Mouse (Mus musculus) MEL (cell line): ENCODE measurements around the gene Rnase4. TPM values are rescaled to one million over a fixed set of nuclear protein-coding genes. Genes with fewer than 3 reads are reported as not detected.

ENCODE experiments used
- DNase-seq: peaks from one replicate; pipeline ENCODE4 v3.0.0; 2011; ENCODE audit warnings: low read depth, low spot score
- H3K27ac ChIP-seq: 2 replicates; pipeline ENCODE4 v1.5.1; 2012; ENCODE audit warnings: low read depth, mild to moderate bottlenecking, control low read depth, low read length, moderate library complexity; ENCODE audit not compliant: control insufficient read depth
- H3K27me3 ChIP-seq, 2 experiments: fragments of 150-350 bp in 1 of 2; sonication (generic) in 1 of 2; 2 replicates each; pipeline ENCODE4 v1.6.1; 2012; ENCODE audit warnings: low read length in 2 of 2, mild to moderate bottlenecking in 2 of 2, improper control_type of control experiment in 1 of 2, moderate library complexity in 1 of 2; ENCODE audit not compliant: insufficient read depth in 2 of 2, control insufficient read depth in 1 of 2
- H3K36me3 ChIP-seq, 2 experiments: 2 replicates each; pipeline ENCODE4 v1.6.1; 2012 to 2014; ENCODE audit warnings: low read length in 2 of 2, improper control_type of control experiment in 1 of 2, inconsistent platforms in 1 of 2, mild to moderate bottlenecking in 1 of 2; ENCODE audit not compliant: insufficient read depth in 2 of 2, control insufficient read depth in 1 of 2
- H3K4me1 ChIP-seq, 2 experiments: fragments of 150-350 bp in 1 of 2; sonication (generic) in 1 of 2; 2 replicates each; pipeline ENCODE4 v1.6.1; 2012; ENCODE audit warnings: low read length in 2 of 2, improper control_type of control experiment in 1 of 2, mild to moderate bottlenecking in 1 of 2; ENCODE audit not compliant: insufficient read depth in 2 of 2, control insufficient read depth in 1 of 2
- H3K4me3 ChIP-seq, 2 experiments: fragments of 150-350 bp in 1 of 2; sonication (generic) in 1 of 2; 2 replicates each; pipeline ENCODE4 v1.5.1; 2012; ENCODE audit warnings: low read depth in 2 of 2, low read length in 2 of 2, mild to moderate bottlenecking in 2 of 2, moderate library complexity in 2 of 2, control low read depth in 1 of 2, improper control_type of control experiment in 1 of 2; ENCODE audit not compliant: control insufficient read depth in 1 of 2, insufficient read depth in 1 of 2
- H3K79me2 ChIP-seq: 2 replicates; pipeline ENCODE4 v1.6.1; 2012; ENCODE audit warnings: mild to moderate bottlenecking, low read length, moderate library complexity; ENCODE audit not compliant: control insufficient read depth, poor library complexity, insufficient read depth
- H3K9ac ChIP-seq: 2 replicates; pipeline ENCODE4 v1.6.1; 2012; ENCODE audit warnings: low read depth, mild to moderate bottlenecking, control low read depth, low read length, moderate library complexity; ENCODE audit not compliant: control insufficient read depth, poor library complexity, severe bottlenecking
- H3K9me3 ChIP-seq: fragments of 150-350 bp; sonication (generic); replicated peaks from 2 replicates; pipeline ENCODE4 v1.6.1; 2012; ENCODE audit warnings: mild to moderate bottlenecking, low read length, improper control_type of control experiment, moderate library complexity; ENCODE audit not compliant: insufficient read depth
- CTCF ChIP-seq, 3 experiments: IDR thresholded peaks in 2 of 3; conservative IDR thresholded peaks in 1 of 3; 2 replicates each; pipeline ENCODE4 v1.5.1; 2011 to 2012; ENCODE audit warnings: low read length in 3 of 3, low read depth in 2 of 3, mild to moderate bottlenecking in 2 of 3, improper control_type of control experiment in 1 of 3, inconsistent platforms in 1 of 3, mixed read lengths in 1 of 3, moderate library complexity in 1 of 3; ENCODE audit not compliant: control insufficient read depth in 1 of 3, insufficient read depth in 1 of 3, poor library complexity in 1 of 3, severe bottlenecking in 1 of 3
- EP300 ChIP-seq, 2 experiments: IDR thresholded peaks; 2 replicates each; pipeline ENCODE4 v1.6.1; 2011; ENCODE audit warnings: improper control_type of control experiment in 2 of 2, low read length in 2 of 2, low read depth in 1 of 2, mild to moderate bottlenecking in 1 of 2
- ETS1 ChIP-seq: IDR thresholded peaks from 2 replicates; pipeline ENCODE4 v1.6.1; 2012; ENCODE audit warnings: low read depth, mild to moderate bottlenecking, inconsistent platforms, low read length, improper control_type of control experiment, moderate library complexity
- KAT2A ChIP-seq: conservative IDR thresholded peaks from 2 replicates; pipeline ENCODE4 v1.6.1; 2012; ENCODE audit warnings: low read depth, low read length, improper control_type of control experiment, inconsistent platforms
- MEF2A ChIP-seq: IDR thresholded peaks from 2 replicates; pipeline ENCODE4 v1.6.1; 2014; ENCODE audit warnings: low read depth, mild to moderate bottlenecking, inconsistent platforms, low read length, improper control_type of control experiment; ENCODE audit not compliant: poor library complexity, insufficient replicate concordance, severe bottlenecking; ENCODE audit errors: extremely low read depth
- MYB ChIP-seq: IDR thresholded peaks from 2 replicates; pipeline ENCODE4 v1.6.1; 2011; ENCODE audit warnings: mild to moderate bottlenecking, low read depth, low read length, improper control_type of control experiment
- MYC ChIP-seq: IDR thresholded peaks from 2 replicates; pipeline ENCODE4 v1.6.1; 2011; ENCODE audit warnings: low read depth, mild to moderate bottlenecking, low read length, improper control_type of control experiment, moderate library complexity
- NELFE ChIP-seq: IDR thresholded peaks from 2 replicates; pipeline ENCODE4 v1.6.1; 2011; ENCODE audit warnings: low read depth, low read length, improper control_type of control experiment
- NRF1 ChIP-seq: IDR thresholded peaks from 2 replicates; pipeline ENCODE4 v1.6.1; 2014; ENCODE audit warnings: low read depth, mild to moderate bottlenecking, inconsistent platforms, low read length, improper control_type of control experiment, moderate library complexity; ENCODE audit not compliant: poor library complexity, insufficient read depth, severe bottlenecking
- POLR2A ChIP-seq, 2 experiments: IDR thresholded peaks; 2 replicates each; pipeline ENCODE4 v1.6.1; 2011 to 2012; ENCODE audit warnings: low read length in 2 of 2, mild to moderate bottlenecking in 2 of 2, control low read depth in 1 of 2, improper control_type of control experiment in 1 of 2, low read depth in 1 of 2, moderate library complexity in 1 of 2; ENCODE audit not compliant: control insufficient read depth in 1 of 2, insufficient read depth in 1 of 2, poor library complexity in 1 of 2
- POLR2AphosphoS5 ChIP-seq: IDR thresholded peaks from 2 replicates; pipeline ENCODE4 v1.6.1; 2012; ENCODE audit warnings: low read depth, borderline replicate concordance, mild to moderate bottlenecking, inconsistent platforms, low read length, moderate library complexity, mixed read lengths
- RCOR1 ChIP-seq: IDR thresholded peaks from 2 replicates; pipeline ENCODE4 v1.6.1; 2012; ENCODE audit warnings: low read depth, mild to moderate bottlenecking, inconsistent platforms, low read length, improper control_type of control experiment
- SIN3A ChIP-seq: IDR thresholded peaks from 2 replicates; pipeline ENCODE4 v1.6.1; 2012; ENCODE audit warnings: low read length, improper control_type of control experiment, inconsistent platforms
- TBP ChIP-seq: IDR thresholded peaks from 2 replicates; pipeline ENCODE4 v1.8.0; 2011; ENCODE audit warnings: low read depth, low read length, improper control_type of control experiment
- TCF12 ChIP-seq: IDR thresholded peaks from 2 replicates; pipeline ENCODE4 v1.6.1; 2014; ENCODE audit warnings: low read depth, mild to moderate bottlenecking, inconsistent platforms, low read length, improper control_type of control experiment, moderate library complexity
- UBTF ChIP-seq: IDR thresholded peaks from 2 replicates; pipeline ENCODE4 v1.6.1; 2012; ENCODE audit warnings: low read depth, mild to moderate bottlenecking, inconsistent platforms, low read length, improper control_type of control experiment, moderate library complexity, borderline replicate concordance; ENCODE audit not compliant: insufficient read depth
- ZC3H11A ChIP-seq: IDR thresholded peaks from 2 replicates; pipeline ENCODE4 v1.6.1; 2012; ENCODE audit warnings: low read depth, mild to moderate bottlenecking, inconsistent platforms, low read length, improper control_type of control experiment
- ZKSCAN1 ChIP-seq: IDR thresholded peaks from 2 replicates; pipeline ENCODE4 v1.6.1; 2012; ENCODE audit warnings: low read depth, mild to moderate bottlenecking, inconsistent platforms, low read length, improper control_type of control experiment, moderate library complexity
- ZMIZ1 ChIP-seq: IDR thresholded peaks from 2 replicates; pipeline ENCODE4 v1.6.1; 2012; ENCODE audit warnings: low read depth, mild to moderate bottlenecking, inconsistent platforms, low read length, improper control_type of control experiment, moderate library complexity
- ZNF384 ChIP-seq: IDR thresholded peaks from 2 replicates; pipeline ENCODE4 v1.6.1; 2012; ENCODE audit warnings: low read depth, mild to moderate bottlenecking, inconsistent platforms, low read length, improper control_type of control experiment
- polyA plus RNA-seq, 2 experiments: library from polyadenylated mRNA; stranded (reverse) in 1 of 2; unstranded in 1 of 2; fragments of >175 nt in 1 of 2; fragments of >200 nt in 1 of 2; gene quantifications; 2 replicates each; pipeline versions ENCODE4 v1.2.1 to v1.2.4; 2012; ENCODE audit warnings: low replicate concordance in 2 of 2, low read depth in 1 of 2; ENCODE audit not compliant: insufficient read length in 2 of 2, insufficient read depth in 1 of 2, missing spikeins in 1 of 2
- total RNA-seq: library from RNA; depleted of rRNA; stranded (reverse); fragments of 300-350 nt; gene quantifications from 2 replicates; pipeline ENCODE4 v1.2.3, GENCODE M21; 2012

The Rnase4 gene
- total and polyA plus RNA-seq, 3 experiments, result 0.18 TPM; not detected in 2

- H3K27me3 ChIP-seq, result no peaks in the 10 kb centered on the region
- DNase-seq, result no peak
- no peaks in the 10 kb centered on the region; a peak in 1 of 4 replicates for H3K36me3 ChIP-seq
- no peaks in the 10 kb centered on the region for H3K4me1 ChIP-seq
- H3K79me2 ChIP-seq, result no peaks in the 10 kb centered on the region
- H3K9ac ChIP-seq, result no peak overlapping the region
- no peak overlapping the region for H3K4me3 ChIP-seq
- H3K27ac ChIP-seq, result no peak overlapping the region
- no peaks in the 10 kb centered on the region for H3K9me3 ChIP-seq
- no peak for TF ChIP-seq RCOR1
- TF ChIP-seq POLR2A (IDR thresholded peaks at IDR 0.05; ENCODE audit: control insufficient read depth in 1 of 2, insufficient read depth in 1 of 2, low read depth in 1 of 2, low read length in 2 of 2, poor library complexity in 1 of 2), result no peak
- no peak for TF ChIP-seq ZKSCAN1
- TF ChIP-seq TCF12, result no peak
- TF ChIP-seq EP300 (IDR thresholded peaks at IDR 0.05; ENCODE audit: low read depth in 1 of 2, low read length in 2 of 2), result no peak
- TF ChIP-seq ZNF384, result no peak
- no peak for TF ChIP-seq ZC3H11A
- TF ChIP-seq TBP, result no peak
These were observed 3.4 kb downstream of the Rnase4 start for GRCm38 (mm10) chr14:51094096-51094875.

GRCm38 (mm10) chr14:51094921-51095320, 4.0 kb downstream of the Rnase4 start:
- H3K27ac ChIP-seq, result no peak overlapping the region
- no peaks in the 10 kb centered on the region for H3K4me1 ChIP-seq
- no peak for DNase-seq

More at GRCm38 (mm10) chr14:51094921-51095320, 4.0 kb downstream of the Rnase4 start:
- Histone ChIP-seq H3K36me3 (no peaks in the 10 kb centered on the region; a peak in 1 of 4 replicates), H3K9me3 (no peaks in the 10 kb centered on the region), H3K4me3 (no peak overlapping the region), H3K79me2 (no peaks in the 10 kb centered on the region), H3K9ac (no peak overlapping the region), H3K27me3 (no peaks in the 10 kb centered on the region)
- TF ChIP-seq ZKSCAN1 (no peak), UBTF (no peak), POLR2AphosphoS5 (no peak), MYB (no peak), KAT2A (no peak), CTCF (IDR thresholded peaks at IDR 0.05 in 2 of 3, conservative IDR thresholded peaks at IDR 0.05 in 1 of 3; ENCODE audit: control insufficient read depth in 1 of 3, insufficient read depth in 1 of 3, low read depth in 2 of 3, low read length in 3 of 3, poor library complexity in 1 of 3, severe bottlenecking in 1 of 3) (no peak), ETS1 (no peak), NELFE (no peak), MEF2A (no peak), MYC (no peak), ZMIZ1 (no peak), SIN3A (no peak), NRF1 (no peak)
